Mouse (Mus musculus) cerebellum, postnatal 25 days (tissue): ENCODE data around the gene Lexm.
A peak's percentile ranks its signal among the peaks of the same experiment; 100 is the strongest.

Experiments
- DNase-seq, 2 experiments: peaks; one replicate each; pipeline ENCODE4 v3.0.0; 2021; ENCODE audit warnings: mixed read lengths in 2 of 2

Lexm gene

DNA sequence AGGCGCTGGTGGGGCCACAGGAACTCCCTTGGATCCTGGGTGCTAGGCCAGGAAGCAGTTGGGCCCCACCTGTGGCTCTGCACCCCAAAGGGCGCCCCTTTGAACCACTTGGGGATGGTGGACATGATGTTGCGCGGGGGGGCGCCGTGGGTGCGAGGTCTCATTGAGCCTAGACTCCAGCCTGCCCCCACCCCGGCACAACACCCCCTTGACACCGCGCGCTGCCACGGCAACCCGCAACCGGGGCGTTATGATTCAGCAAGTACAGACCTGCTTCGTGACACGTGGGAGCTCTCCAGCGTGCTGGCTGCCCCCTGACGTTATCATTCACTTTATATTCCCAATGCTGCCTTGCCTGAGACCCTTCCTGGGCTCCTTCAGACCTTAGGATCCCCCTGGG, at the start of gene Lexm:
Gene Lexm, minus strand, starts transcription at position 186 of the 400 bp plus-strand sequence.
- no peak for DNase-seq

DNA sequence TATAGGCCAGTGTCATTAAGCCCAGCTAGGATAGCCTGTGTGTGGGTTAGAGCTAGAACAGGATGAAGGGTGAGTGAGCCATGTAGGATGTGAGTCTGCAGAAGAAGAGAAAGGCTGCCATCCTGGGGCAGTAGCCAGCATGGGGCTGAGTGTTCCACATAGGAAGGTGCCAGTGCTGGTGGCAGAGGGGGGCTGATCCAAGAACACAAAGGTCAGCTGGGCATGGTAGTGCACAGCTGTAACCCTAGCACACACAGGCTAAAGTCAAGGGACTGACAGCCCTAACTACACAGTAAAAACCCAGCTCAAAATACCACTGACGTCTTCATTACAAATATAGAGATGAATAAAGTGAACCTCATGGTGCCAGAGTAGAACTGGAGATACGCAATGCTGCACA, 49.5 kb upstream of the Lexm start:
- no peak for DNase-seq

DNA sequence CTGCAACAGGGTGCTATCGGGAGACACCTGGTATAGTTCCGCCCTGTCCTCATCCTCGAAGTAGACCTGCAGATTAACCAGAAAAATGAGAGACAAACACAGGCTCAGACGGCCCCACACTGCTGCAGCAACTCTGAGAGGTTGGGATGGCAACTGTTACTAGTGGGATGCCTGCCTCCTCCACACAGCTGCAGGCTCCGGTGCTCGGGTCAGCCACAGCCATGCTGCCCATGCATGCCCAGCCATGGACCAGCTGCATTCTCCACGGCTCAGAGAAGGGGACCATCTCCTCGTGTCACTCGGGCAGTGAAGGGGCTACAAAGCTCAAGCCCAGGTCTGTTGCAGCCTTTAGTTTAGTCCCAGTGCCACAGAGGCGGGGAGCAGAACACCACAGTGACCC, 48.6 kb upstream of the Lexm start:
- no peak for DNase-seq

DNA sequence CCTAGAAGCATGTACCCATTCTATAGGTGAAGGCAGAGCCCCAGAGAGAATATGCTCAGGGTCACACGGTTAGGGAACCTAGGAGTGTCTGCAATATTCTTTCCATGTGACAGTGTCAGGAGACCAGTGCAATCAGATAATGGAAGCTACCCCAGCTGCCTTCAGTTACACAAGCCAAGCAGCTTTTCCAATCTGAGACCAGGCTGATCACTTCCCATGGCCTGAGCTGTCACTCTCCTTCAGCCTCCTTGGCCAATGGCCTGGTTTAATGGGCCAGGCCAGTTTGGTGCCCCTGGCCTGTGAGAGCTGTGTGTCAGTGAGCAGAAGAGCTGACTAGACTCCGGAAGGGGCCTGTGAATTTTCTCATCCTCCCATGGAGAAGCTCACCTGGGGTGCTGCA, 48.2 kb upstream of the Lexm start:
- no peak for DNase-seq

DNA sequence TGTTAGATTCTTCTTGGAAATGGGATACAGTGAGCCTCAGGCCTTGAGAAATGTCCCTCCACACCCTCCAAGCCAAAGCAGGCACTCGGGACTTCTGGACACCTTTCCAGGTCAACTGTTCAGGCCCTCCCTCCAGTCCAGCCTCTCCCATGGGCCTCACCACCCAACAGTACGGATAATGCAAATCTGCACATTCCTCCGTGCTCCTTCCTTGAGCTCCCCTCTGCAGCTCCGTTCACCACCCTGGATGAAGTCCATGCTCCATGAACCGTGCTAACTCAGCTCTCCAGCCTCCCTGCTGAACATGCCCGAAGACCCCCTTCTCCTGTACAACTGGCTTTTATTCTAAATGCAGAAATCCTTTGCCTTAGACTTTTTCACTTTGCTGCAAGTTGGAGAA, 47.7 kb upstream of the Lexm start:
- no peak for DNase-seq

DNA sequence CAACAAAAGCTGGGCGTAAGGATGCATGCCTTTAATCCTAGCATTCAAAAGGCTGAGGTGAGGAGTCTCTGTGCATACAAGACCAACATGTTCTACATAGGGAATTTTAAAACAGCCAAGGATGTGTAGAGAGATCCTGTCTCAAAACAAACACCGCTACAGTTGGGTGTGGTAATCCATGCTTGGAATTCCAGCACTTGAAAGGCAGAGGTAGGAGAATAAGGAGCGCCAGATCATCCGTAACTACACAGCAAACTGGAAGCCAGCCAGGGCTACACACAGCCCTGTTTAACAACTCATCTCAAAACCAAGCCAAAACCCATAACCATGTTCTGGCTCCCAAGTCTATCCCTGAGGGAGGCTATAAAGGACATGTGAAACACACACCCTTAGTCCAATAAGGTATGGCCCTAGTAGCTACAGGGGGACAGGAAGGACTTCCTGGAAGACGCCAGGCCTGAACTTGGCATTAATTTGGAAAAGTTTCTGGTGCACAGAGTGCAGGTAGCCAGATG, 47.0 kb upstream of the Lexm start:
- DNase-seq: no peak

DNA sequence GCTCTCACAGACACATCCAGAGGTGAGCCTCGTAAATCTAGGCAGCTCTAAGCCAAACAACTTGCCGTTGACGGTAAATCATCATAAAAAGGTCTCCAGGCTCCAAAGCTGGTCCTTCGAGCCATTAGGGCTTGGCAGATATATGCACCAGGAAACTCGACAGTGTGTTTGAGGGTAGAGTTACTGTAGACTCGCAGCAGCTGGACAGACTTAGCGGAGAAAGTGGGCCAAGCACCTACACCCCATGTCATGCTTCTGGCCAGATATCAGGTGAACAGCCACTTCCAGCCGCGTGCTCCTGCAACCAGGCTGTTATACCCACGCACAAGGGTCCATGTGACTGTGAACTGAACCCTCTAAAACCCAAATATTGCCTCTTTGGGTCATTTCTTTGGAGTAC, 38.6 kb upstream of the Lexm start:
- DNase-seq: no peak

DNA sequence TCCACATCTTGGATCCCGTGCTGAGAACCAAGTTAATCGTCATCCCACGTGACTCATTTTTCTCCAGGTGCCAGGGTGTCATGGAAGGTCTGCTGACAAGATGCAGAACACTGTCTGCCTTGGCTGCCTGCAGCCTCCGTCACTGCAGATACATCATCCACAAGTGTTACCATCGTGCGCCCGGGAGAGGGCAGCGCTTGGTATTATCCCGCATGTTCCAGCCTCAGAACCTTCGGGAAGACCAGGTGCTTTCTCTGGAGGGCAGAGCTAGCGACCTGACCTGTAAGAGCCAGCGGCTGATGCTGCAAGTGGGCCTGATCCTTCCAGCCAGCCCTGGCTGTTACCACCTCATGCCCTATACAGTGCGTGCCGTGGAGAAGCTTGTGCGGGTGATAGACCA, 36.0 kb upstream of the Lexm start:
- DNase-seq: no peak

DNA sequence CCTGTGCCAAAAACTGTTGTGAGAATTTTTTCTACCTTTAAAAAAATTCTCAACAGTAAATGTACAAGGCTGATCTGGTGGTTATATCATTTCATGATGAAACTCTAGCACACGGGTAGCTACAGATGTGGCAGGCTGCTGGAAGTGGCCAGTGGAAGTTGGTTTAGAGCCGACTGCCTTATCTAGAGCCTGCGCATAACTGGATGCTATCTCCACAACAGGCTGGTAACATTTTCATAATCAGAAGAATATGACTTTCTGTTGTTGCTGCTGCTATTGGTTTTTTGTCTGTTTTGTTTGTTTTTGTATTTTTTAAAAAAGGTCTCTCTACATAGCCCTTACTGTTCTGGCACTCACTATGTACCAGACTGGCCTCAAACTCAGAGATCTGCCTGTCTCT, 35.5 kb upstream of the Lexm start:
- DNase-seq: no peak

DNA sequence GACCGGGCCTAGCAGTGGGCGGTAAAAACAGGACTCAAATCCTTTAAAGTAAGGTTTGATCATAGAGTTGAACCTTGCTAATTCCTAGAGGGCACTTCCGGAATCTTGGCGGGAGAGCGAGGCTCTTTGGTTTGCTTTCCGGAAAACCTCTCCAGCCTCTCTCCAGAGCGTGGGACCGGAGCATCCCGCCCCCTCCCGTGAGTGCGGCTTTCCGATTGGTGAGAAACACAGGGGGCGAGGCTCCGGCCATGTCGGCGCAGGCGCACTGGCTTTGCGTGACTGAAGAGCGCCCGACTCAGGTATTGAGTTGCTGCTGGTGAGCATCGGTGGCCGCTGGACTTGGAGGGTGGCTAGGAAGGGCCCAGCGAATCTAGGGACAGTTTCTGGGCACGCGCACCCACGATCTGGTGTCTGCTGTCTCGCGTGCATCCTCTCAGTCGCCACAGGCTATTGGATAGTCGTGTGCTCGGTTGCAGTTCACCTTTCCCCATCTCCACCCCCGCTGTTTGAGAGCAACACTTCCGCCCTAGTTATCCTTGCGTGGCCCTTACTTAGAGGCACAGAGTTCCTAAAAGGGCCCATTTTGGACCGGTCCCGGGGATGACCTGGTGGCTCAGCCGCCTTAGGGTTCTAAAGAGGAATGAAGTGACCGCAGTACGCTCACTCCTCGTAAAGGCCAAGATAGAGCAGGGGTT, 33.9 kb upstream of the Lexm start, which contains the start of gene Pars2:
Gene Pars2, plus strand, starts transcription at position 237 of the 695 bp plus-strand sequence.
- DNase-seq: peak; percentile 98 to 99

DNA sequence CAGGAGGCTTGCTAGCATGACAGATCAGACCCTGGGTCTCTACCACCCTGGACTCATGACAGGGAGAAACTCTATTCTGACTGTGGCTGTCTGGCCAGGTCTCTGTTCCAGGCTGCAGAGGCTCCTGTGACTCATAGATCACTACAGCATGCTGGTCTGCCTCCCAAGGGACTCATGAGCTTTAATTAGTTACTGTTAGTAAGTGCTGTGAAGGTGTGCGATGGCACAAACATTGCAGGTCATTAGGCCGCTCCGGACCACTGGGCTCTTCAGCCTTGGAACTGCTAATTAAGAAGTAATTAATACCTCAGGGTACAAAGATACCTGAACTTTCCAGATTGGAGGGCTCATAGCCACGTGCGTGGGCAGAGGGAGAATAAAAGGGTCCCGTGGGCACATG, 30.1 kb upstream of the Lexm start:
- DNase-seq: no peak

DNA sequence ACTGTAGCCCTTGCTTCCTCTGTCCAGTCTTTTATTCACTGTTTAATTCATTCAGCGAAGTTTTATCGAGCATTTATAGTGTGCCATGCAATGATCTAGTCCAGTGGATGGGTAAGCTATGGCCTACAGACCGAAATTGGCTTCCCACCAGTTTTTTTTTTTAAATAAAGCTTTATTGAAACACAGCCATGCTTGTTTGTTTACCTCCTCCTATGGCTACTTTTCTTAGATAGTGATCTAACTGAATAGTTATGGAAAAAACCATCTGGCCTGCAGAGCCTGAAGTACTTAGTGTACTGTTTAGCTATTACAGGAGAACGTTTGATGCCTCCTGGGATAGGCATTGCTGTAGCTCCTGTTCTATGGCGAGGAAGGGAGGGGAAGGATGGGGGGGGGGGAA, 28.8 kb upstream of the Lexm start:
- no peak for DNase-seq

DNA sequence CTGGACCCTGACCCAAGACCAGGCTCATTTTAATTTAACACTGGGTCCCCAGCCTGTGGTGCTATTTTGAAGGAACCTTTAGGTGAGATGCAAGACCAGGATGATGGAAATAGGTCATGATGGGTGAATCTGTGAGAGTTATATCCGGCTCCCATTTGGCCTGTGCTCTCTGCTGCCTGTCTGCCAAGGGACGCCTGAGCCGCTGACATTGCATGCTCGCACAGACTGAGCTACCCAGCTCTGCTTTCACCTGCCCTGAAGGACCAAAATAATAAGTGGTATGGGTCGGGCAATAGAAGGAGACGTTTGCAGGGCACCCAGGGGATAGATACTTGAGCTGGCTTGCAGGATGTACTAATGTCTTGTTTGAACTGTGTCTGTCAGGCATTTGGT, 27.2 kb upstream of the Lexm start:
- no peak for DNase-seq

DNA sequence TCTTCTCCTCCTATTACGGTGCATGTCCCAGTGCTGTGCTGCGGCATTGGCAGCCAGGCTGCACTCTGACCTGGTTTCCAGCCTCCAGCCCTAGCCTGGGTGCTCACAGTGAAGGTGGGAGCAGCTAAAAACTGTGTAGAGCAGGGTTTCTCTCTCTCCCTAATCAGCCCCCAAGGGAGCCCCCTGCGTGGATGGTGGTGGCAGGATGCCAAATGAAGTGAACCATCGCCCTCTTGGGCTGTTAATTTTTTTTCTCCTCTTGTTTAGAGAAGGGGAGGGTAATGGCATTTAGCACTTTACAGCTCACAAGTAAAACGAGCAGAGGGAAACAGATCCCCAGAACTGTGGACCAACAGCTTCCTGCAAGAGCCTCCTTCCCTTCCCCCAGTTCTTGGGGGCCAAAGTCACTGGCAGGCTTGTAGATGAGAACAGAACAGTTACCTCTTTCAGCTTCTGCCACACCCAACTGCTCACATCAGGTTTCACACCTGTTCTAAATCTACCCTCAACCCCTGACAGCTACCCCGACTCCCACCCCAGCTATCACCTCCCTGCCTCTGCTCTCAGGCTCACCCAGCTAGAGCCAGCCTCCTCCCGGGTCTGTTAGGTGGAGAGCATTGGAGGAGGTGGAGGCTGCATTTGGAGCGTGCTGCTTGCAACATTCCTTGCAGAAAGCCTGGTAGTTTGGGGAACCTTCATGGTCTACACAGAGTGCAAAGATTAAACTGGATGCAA, 26.6 kb upstream of the Lexm start:
- DNase-seq: no peak

DNA sequence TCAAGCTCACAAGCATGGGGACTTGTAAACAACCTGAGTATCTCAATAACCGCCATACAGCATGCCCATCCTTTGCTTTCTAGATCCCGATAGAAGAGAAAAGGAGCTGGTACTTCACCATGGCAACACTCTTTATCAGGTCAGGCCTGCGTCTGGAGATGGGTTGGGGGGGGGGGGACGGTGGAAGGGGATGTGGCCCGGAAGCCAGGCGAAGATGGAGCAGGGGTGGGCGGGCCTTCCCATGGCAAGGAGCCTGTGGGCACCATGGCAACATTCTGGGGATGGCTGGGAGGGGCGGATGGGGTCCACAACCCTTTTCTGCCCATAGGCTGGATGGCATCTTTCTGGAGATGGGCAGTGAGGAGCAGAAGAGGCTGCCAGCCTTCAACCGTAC, 17.0 kb upstream of the Lexm start:
- DNase-seq: no peak

DNA sequence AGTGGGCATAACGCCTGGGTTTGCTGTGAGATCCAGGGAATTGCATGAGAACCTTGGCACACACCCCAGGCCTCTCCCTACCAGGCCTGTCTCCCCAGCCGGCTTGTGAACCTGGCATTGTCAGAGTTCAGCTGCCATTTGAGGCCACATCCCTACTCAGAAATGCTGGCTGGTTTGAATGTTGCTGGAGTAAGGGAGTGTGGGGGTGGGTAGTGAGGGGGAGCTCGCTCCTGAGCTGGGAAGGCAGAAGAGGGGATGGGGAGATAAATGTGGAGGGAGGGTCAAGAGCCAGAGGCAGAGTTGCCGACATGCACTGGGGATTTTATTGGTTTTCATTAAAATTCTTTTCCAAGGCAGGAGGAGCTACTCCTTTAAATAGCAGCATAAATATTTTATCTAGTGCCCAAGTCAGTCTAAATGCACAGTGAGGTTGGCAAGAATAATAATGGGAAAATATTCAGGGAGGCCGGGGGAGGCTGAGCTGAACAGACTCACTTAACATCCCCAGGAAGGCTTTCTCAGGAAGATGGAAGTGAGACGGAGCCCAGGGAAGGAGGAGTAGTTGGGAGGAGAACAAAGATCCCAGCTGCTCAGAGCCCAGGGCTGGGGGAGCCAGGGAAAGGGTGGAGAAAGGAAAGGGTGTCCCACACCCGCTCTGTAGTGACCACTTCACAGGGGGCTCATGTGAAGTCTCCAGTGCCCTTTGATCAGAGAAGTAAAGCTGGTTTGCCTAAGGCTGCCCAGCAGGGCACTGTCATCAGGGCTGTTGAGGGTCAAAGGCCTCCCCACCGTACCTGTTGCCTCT, 16.4 kb upstream of the Lexm start:
- no peak for DNase-seq

DNA sequence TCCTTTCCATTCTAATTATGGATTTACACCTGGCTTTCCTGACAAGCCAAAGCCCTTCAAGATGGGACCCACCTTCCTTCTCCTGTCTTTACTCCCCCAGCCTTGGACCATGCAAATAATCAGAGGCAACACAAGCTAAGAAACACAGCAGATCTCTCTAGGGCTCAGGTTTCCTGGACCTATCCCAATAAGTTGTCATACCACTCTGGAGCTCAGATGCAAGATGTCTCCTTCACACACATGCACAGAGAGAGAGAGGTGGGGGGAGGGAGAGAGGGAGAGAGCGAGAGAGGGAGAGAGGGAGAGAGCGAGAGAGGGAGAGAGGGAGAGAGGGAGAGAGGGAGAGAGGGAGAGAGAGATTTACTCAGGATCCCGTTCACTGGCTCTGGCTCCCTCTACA, 15.3 kb upstream of the Lexm start:
- no peak for DNase-seq

DNA sequence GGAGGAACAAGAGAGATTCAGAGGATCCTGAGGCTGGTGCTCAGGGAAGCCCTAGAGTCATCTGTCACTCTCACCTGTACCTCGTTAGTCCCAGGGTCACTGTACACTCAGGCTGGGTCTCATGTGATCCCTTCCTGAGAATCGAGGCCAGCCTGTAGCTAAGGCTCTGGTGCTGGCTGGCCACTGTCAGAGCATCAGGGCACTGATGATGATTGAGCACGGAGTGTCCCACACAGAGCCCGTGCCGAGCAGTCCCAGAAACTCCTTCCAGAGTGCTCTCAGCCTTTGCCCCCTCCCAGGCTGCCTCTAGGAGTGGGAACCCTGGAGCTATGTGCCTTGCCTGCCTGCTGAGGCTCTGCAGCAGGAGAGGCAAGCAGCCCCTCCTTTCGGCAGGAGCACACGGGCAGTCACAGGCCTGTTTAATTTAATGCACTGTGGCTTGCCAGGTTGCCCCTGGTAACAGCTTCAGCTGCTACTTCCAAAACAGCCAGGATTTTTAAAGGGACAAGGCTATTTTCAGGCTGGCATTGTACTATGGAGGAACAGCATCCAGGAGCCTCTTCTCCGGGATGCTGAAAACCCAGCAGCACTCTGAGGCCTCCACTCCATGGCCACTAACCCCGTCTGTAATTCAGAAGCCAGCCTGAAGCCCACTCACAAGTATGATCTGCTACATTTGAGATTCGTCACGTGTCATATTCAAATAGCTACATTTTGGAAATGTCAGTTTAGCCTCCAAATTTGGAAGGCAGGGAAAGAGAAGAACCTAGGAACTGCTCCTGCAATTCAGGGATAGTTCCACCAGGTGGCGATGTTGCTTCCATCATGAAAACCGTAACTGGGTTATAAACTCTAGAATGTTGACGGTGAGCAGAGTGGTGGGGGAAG, 13.5 kb upstream of the Lexm start:
- peak; percentile 84 to 87 for DNase-seq

DNA sequence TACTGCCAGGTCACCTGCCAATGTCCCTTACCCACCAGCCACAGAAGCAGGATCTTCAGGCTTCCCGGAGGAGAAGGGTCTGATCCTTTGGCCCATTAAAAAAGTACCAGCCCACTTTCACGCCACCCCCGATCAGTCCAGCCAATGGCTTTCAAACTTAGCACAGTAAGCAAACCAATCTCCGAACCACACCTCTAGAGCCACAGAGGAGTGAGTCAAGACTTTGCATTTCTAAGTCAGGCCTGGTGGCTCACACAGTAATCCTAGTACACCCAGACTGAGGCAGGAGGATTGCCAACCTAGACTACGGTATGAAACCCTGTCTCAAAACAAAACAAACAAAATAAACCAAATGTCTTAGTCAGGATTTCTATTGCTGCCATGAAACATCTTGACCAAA, 12.3 kb upstream of the Lexm start:
- no peak for DNase-seq

DNA sequence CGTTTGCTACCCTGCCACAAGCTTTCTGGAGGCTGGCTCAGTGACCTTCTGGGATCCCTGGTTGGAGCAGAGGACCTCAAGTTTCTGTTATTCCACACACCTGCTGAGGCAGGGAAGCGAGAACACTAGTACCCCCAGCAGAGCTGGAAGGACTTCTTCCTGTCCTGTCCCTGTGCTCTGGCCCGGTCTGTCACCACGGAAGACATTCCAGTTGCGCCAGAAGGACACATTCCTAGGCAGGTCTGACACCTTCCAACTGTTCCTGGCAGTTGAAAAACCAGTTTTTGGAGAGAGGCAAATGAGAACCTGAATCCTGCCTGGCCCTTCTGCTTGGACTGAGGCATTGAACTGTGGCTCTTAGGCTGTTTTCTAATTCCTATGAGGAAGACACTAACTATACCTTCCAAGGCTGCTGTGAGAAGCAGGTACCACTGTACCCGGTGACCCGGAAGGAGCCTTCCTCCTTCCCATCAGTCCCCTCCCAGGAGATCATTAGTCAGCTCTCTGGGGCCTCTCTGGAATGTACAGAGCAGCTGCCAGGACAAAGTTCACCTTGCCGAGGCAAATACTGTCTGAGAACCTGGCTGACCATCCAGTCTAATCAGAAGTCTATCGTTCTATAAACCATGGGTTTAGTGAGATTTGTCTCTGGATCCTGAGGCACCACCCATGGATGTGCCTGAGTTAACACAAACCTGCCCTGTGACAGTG, 11.8 kb upstream of the Lexm start:
- no peak for DNase-seq

DNA sequence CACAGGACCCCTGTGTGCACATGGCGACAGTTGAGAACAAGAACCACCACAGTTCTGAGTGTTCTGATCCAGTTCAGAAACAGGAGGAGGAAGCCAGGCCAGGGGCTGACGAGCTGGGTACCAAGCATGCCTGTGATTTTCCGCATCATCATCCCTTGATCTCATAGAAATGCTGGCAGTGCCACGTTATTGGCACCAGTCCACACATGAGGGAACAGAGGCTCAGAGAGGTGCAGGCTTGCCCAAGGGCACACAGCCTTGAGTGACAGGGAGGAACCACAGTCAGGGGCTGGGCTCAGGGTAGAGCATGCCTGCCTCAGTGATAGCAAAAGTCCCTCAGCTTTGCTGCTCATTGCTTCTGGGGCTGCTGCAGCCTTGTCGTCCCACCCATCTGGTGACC, 10.8 kb upstream of the Lexm start:
- no peak for DNase-seq

DNA sequence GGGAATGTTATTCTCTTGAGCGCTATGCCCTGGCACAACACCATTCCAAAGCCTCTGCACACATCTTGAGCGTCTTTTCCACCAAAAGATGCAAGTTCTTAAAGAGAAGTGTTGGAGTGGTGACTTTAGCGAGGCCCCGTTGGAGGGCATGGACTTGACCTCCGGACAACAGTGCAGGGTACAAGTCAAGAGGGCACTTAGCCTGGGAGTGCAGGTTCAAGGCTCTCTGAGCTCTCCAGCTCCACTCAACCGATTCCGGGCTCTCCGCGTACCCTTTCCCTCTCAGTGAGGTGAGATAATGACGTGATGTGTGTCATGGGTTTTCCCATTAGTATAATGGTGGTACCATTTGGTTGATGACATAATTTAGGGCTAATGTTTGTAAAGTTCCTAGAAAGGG, 7.2 kb upstream of the Lexm start:
- DNase-seq: no peak
